Mouse (Mus musculus): ENCODE results near the gene Irf2bp1.

Irf2bp1 gene

DNA sequence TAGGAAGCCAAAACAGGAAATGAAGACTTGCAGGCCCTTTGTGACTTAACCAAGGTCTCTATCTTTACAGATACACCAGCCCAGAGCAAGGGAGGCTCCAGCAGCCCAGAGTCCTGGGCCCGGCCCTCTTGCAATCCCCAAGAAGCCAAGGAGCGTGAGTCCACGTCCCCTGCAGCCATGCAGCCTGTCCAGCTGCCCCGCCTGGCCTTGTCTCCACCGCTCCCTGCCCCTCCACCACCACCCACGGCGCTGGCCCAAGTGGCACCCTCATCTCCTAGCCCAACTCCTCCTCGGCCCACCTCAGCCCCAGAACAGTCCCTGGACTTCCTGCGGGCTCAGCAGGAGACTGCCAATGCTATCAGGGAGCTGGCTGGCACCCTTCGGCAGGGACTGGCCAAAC is 3.4 kb upstream of the Irf2bp1 start:
- DNase-seq (ENCODE audit: low spot score in 2 of 2) = no peak

DNA sequence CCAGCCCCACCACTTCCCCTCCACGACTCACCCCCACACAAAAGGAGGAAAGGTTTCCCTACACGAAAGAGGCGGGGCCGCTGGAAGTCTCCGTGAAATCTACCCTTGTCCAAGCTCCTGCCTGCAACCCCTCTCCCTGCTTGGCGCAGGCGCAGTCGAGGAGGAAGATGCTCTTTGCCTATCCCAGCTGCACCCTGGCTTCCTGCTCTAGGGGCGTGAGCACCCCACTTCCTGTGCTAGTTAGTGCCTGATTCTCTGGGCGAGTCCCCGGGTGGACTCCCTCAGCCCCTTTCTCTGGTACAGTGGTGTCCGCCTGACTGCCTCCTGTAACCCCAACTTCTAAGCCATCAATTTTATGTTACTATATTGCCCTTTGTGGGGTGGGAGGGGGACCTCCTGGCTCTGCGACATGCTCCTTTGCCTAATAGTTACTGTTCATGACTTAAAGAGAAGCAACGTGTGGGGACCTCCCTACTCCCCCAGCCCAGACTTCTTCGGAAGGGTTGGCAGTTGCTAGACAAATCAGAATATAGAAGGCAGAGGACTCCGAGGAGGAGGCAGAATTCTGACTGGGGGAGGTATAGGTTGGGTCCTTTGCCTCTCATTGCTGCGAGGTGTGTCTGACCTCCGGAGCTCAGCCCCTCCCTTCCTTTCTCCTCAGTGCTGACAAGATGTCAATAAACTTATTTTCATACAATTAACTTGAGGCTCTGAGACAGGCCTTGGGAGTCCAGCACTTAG is 2.6 kb upstream of the Irf2bp1 start:
- DNase-seq (ENCODE audit: low spot score in 2 of 2) = no peak

DNA sequence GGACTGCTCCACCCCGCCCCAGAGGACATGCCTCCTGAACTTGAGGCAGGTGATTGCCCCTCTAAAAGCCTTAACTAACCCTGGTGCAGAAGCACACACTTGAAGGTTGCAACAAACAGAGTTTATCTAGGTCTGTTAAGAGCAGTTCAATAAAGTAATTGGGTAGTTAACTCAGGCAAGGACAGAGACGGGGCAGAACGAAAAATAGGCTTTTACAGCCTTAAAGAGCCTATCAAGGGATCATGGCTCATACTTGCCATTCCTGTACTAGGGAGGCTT is 2.1 kb upstream of the Irf2bp1 start:
- DNase-seq (ENCODE audit: low spot score in 2 of 2) = no peak

DNA sequence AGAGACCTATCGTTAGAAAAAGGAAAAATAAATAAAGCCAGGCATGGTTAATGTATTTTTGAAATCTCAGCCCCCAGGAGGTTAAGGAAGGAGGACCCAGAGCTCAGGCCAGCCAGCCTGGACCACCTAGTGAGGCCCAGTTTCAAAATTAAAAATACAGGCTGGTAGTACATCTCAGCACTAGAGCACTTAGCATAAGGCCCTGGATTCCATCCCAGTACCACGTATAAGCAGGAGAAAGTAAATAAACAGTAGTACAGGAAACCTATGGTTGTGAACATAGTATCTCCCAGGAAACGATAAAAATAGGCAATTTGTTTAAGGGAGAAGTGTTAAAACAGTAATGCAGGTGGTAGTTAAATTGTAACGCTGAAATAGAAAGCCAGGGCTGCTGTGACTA is 1.7 kb upstream of the Irf2bp1 start:
- DNase-seq (ENCODE audit: low spot score in 2 of 2) = no peak

DNA sequence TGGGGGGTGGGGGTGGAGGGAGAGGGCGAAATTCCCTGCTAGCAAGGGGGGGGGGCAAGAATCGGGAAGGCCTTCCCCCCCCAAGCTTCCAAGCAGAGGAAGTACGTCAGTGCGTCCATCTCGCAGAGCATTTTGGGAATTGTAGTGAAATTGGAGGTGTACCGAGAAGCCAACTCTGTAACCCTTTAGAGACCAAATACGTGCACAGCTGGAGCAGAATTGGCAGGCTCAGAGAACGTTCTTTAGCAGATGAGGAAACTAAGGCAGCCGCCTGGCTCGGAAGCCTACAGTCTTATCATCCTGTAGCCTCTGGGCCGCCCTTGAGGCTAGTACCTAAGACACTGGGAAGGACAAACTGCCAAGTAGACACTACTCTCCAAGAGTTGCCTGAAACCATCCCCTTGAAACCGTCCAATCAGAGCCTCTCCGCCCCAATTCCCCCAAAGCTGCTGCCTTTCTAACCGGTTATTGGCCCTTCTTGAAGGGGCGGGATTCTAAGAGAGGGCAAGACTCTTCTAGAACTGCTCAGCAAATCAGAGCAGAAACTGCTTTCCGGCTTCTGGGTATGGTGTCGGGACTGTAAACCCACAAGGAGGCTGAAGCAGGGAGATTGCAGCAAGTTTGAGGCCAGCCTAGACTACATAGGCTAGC is 871 bp upstream of the Irf2bp1 start:
- peak; percentile 65 to 68 for DNase-seq (ENCODE audit: low spot score in 2 of 2)

DNA sequence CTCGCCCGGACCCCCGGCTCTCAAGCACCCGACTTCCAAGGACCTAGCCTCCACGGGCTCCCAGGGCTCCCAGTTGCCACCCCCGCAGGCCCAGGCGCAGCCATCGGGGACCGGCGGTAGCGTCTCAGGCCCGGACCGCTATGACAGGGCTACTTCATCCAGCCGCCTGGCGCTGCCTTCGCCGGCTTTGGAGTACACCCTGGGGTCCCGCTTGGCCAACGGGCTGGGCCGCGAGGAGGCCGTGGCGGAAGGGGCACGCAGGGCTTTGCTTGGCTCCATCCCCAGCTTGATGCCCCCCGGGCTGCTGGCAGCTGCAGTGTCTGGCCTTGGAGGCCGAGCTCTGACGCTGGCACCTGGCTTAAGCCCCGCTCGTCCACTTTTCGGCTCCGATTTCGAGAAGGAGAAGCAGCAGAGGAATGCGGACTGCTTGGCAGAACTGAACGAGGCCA is 811 bp downstream of the Irf2bp1 start:
- DNase-seq (ENCODE audit: low spot score in 2 of 2) = no peak

DNA sequence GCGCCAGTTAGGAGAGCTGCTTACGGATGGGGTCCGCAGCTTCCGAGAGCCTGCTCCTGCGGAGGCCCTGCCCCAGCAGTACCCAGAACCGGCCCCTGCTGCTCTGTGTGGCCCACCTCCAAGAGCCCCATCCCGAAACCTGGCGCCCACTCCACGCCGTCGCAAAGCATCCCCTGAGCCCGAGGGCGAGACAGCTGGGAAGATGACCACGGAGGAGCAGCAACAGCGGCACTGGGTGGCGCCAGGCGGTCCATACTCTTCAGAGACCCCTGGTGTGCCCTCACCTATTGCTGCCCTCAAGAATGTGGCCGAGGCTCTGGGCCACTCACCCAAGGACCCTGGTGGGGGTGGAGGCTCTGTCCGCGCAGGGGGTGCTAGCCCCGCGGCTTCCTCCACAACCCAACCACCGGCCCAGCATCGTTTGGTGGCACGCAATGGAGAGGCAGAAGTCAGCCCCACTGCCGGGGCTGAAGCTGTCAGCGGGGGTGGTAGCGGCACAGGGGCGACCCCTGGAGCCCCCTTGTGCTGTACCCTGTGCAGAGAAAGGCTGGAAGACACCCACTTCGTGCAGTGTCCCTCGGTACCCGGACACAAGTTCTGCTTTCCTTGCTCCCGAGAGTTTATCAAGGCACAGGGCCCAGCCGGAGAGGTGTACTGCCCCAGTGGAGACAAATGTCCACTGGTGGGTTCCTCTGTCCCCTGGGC is 1.7 kb downstream of the Irf2bp1 start:
- DNase-seq (ENCODE audit: low spot score in 2 of 2) = peak in 1 of 2 experiments; percentile 35

DNA sequence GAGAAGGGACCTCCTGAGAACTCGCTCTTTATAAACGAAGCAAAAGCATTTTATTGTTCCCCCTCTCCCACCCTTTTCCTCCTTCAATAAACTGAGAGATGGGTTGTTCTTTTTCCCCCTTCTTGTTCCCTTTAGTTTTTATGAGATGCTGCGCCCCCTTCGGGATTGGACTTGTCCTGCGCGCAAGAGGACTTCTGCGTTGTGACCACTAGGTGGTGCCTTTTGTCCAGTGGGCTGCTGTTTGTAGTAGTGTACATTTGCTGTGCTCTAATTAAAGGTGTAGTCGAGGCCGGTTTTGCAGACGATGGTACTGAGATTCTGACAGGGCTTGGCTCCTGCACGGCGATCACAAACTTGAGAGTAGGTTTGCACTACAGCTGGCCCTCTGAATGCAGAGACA is 2.6 kb downstream of the Irf2bp1 start:
- peak; percentile 81 for DNase-seq (ENCODE audit: low spot score in 2 of 2)

DNA sequence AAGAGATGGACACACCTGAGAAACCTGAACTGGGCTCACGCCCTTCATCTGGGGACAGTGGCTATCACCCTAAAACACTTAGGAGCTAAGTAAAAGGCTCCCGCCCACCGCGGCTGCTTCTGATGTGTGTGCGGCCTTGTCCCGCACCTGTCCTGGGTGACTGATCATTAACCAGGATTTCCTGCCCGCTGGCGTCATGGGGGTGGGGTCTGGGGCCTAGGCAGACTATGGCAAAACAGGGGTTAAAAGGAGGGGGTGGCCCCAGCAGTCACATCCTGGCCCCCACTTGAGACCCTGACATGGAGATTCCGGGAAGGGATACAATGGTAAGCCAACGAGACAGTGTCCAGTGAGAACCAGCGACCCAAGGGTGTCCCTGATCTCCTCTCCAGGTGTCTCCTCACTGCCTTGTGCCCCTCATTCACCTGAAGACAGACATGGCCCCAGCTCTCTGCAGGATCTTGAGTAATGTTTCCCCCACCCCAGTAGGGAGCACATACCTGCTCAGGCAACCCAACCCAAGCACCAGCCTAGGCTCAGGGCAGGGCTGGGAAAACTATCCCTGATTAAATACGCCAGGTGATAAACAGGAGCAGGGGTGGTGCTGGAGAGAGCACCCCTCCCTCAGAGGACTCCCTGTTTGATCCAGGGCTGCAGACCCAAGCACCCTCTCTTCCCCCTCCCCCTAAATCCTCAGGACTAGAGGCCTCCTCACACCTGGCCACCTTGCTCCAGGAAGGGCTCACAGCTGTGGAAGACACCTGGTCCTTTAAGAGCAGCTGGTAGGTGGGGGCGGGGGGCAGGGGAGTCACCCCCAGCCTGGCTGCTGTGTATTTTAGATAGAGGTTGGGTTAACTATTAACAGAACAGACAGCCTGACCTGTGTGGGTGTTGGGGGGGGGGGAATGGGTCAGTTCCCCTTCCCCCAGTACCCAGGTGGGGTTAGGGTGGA is 3.5 kb downstream of the Irf2bp1 start:
- peak in 1 of 2 experiments; percentile 11 for DNase-seq (ENCODE audit: low spot score in 2 of 2)

DNA sequence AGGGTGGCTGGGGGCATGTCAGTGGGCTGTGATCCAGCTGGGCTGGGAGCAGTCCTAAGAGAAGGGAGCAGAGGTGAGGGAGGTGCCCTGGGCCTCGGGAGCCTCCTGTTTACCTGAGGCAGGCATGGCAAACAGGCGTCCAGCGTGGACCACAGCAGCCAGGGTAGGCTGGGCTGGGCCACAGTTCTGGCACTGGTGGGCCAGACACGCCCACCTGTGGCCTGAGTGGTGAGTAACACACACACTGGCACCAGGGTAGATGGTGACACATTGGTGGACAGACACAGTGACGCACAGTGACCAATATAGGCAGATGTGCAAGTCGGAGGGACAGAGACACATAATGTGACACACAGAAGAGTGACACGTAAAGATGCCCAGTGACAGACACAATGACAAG is 6.7 kb downstream of the Irf2bp1 start:
- no peak for DNase-seq (ENCODE audit: low spot score in 2 of 2)

DNA sequence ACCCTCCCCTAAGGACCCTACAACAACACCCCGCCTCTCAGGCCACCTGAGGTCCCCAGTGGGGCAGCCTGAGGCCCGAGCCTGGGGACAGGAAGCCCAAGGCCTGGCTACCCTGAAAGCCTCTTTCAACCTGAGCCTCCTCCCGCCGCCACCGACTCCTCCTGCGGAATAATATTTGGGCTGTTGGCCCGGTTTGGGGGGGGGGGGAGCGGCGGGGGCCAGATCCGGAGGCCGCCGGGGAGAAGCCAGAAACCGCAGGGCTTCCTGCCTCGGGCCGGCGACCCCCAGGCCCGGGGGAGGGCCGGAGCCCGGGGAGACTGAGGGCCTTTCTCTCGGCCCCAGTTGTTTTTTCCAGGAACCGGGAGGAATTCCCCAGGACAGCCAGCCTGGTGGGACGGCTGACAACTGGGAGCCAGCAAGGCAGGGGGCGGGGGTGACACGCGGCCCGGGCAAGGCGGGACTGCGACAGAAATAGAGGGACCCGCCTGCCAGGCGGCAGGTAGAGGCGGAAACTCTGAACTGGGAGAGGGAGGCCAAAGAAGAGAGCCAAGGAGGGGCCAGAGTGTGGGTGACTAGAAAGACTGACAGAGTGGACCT is 8.3 kb downstream of the Irf2bp1 start:
- DNase-seq (ENCODE audit: low spot score in 2 of 2) = no peak

DNA sequence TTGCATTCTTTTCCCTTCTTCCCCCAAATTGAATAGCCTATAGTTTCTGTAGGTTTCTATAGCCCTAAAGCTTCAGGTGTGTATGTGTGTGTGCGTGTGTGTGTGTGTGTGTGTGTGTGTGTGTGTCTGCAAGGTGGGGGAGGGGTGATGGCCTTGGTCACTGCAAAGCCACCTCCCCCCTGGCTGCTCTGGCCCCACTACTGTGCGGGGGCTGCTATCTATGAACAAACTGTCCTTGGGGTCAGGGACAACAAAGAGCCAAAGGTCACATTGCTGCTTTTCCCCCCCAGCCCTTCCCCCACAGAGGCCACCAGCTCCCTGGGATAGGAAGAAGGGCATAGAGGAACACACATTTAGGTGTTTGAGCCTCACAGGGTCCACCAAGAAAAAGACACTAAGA is 9.0 kb downstream of the Irf2bp1 start:
- DNase-seq (ENCODE audit: low spot score in 2 of 2) = no peak

DNA sequence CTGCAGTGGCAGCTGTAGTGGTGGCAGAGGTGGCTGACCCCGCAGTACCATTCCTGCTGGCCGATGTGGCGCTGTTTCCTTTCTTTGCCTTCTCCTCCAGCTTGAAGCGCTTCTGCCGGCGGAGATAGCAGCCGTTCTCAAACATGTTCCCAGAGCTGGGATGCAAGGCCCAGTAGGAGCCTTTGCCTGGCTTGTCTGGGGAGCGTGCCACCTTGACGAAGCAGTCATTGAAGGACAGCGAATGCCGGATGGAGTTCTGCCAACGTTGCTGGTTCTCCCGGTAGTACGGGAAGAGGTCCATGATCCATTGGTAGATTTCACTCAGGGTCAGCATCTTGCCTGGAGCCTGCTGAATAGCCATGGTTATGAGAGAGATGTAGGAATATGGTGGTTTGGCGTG is 10.6 kb downstream of the Irf2bp1 start:
- no peak for DNase-seq (ENCODE audit: low spot score in 2 of 2)

DNA sequence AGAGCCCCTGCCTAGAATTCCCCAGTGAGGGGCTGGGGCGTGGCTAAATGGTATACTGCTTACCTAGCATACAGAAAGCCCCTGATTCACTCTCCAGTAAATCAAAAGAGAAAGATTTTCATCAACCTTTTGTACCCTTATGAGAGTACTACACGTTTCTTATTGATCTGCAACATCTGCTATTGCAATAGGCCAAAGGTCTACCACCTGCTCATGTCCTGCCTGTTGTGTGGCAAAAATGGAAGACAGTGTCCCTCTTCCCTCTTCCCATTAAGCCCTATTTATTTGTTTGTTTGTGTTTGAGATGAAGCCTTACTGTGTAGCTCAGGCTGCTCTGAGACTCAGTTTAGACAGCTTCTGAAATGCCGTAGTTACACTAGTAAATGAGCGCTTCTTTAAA is 12.2 kb downstream of the Irf2bp1 start:
- DNase-seq (ENCODE audit: low spot score in 2 of 2) = no peak

DNA sequence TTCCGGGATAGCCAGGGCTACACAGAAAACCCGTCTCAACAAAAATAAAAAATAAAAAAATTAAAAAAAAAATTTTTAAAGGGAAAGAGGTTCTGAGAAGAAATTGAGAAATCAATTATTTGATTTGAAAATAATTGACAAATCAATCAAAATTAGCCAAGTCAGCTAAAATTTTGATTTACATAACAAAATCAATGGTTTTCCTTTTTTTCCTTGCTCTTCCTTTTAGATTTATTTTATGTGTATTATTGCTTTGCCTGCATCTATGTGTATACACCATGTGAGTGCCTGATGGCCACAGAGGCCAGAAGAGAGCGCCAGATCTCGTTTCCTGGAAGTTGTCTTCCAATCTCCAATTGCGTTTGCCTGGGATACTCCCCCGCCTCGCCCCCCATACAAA is 14.1 kb downstream of the Irf2bp1 start:
- DNase-seq (ENCODE audit: low spot score in 2 of 2) = no peak

DNA sequence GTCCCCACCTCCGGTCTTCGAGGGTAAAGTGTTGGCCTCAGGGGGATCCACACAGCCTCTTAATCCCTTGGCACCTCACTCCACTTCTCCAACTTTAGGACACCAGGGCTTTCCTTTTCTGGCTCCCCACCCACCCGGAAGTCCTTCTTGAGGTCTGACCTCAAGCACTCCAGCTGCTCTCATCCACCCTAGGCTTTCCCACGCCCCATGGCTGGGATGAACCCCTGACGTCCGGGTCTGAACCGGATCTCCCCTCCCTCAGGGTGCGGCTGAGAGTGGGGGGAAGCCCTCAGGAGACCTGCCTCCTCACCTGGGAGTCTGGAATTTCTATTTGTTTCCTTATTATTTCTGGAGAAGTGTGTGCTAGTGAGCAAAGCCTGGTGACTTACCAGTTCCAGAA is 17.2 kb downstream of the Irf2bp1 start:
- no peak for DNase-seq (ENCODE audit: low spot score in 2 of 2)

DNA sequence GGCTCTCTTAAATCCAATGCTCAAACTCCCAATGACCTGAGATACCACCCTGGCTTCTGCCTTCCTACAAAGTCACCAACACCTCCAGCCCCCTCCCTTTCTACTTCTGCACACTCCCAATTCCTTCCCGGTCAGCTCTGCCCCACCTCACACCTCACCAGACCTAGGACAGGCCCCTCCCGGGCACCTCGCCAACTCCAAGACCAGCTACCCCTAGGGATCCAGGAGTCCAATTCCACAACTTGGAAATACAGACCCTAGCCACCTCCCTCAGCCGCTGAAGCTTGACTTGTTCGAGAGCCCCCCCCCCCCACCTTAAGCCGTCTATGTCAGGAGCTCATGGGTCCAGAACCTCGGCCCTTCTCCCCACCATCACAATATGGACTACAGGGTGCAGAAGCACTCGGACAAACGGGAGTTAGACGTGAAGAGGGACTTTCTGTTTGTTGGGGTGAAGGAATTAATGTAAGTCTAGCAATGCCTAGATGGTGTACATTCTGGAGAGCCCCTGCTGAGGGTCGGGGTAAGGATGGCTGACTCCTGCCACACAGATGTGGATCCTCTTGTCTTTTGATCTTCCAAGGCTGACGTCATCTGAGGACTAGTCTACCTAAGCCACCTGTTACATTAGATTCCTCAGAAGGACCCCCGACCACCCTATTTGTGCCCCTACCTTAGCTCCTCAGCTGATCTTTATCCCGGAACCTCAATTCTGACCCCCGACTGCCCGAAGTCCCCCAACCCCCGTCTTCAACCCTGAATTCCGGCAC is 18.5 kb downstream of the Irf2bp1 start:
- DNase-seq (ENCODE audit: low spot score in 2 of 2) = no peak

DNA sequence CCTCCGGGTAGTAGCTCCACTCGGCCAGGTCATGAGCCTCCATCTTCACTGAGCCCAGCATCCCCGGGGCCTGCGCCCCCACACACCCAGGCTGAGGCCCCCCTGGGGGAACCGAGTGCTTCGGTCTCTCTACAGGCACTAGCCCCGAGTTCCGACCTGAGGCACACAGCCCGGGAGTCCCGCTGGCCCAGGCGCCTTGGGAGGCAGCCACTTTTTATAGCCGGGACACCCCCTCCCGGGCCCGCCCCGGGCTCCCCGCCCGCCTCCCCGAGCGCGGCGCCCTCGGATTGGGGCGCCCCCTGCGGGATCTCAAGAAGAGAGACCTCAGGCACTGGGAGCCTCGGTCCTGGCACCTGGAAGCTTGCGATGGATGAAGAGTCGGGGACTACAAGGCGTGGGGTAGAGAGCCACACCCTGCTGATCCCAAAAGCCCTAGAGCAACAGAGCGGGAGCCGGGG is 19.5 kb downstream of the Irf2bp1 start, which contains the start of gene Foxa3:
Gene Foxa3 (minus strand): TSS at position 182 of the 458 bp plus-strand sequence.
- DNase-seq (ENCODE audit: low spot score in 2 of 2) = no peak

DNA sequence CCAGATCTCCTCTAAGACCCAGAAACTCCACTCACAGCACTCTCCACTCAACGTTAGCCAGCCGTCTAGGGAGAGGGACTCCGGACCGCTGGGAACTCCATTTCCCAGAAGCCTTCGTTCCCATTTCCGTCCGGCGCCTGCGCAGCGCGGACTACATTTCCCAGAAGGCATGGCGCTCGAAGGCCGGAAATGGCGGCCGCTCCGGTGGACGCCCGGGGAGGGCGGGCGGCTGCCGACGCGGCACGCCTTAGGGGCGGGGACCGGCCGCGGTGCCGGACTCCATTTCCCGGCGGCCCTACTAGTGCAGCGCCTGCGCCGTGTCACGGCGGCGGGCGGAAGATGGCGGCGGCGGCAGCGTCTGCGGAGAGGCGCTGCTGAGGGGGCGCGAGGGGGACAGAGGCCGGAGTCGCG is 20.3 kb downstream of the Irf2bp1 start, which contains the start of gene Sympk:
Gene Sympk (plus strand): TSS at position 282 of the 411 bp plus-strand sequence.
- peak; percentile 89 to 93 for DNase-seq (ENCODE audit: low spot score in 2 of 2)

DNA sequence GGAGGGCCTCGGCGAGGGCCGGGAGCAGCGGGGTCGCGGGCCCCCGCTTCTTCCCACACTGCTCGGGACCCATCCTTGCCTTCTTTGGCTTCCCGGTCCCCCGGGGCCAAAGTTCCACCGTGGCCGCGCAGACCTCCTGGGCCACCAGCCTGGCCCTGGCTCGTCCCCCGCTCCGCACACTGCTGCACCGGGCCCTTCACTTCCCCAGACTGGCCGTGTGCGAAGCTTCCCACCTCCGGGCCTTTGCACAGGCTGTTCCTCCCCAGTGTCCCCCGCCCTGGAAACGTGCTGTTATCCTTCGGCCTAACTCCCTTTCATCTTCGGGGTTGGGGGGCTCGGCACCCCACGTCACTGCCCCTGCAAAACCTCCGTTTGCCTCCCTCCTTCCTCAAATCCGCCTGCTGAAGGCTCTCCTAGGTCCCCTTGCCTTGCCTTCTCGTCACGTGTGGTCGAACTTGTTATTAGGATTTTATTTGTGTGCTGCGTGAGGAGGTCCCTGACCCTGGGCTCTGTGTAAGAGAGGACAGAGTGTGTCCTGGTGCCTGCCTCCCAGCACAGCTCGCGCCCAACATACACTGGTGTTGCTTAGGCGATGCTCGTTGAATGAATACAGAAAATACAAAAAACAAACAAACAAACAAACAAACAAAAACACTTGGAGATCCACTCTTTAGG is 20.9 kb downstream of the Irf2bp1 start:
- DNase-seq (ENCODE audit: low spot score in 2 of 2) = no peak

Measured in frontal cortex, postnatal 14 days (tissue).